Mouse (Mus musculus) hematopoietic stem cell, adult 5-6 weeks (primary cell): ENCODE results near the gene Glp1r. TPM values are rescaled to one million over a fixed set of nuclear protein-coding genes. Genes with fewer than 3 reads are reported as not detected.

Experiments used
- ATAC-seq, 2 experiments: fragments of 125-278 bp in 1 of 2; replicated peaks in 1 of 2; 2 replicates each; pipeline ENCODE4 v1.8.0; 2016 to 2017; ENCODE audit warnings: inconsistent platforms in 2 of 2, mild to moderate bottlenecking in 2 of 2, moderate number of reproducible peaks in 2 of 2, low read depth in 1 of 2, moderate TSS enrichment in 1 of 2; ENCODE audit not compliant: low FRiP score in 2 of 2, poor library complexity in 2 of 2, severe bottlenecking in 2 of 2, insufficient read depth in 1 of 2, low TSS enrichment in 1 of 2
- total RNA-seq: library from RNA; stranded (forward); fragments of 172-1452, 232-1000 nt; gene quantifications from 2 replicates; pipeline ENCODE4 v1.2.3, GENCODE M21; 2017

Glp1r gene
- 0.13 TPM in 1 of 2 replicates, not detected in the other for total RNA-seq

GRCm38 (mm10) chr17:30901627-30902026, at the start of gene Glp1r:
Gene Glp1r, plus strand, starts transcription at chr17:30901817.
- ATAC-seq, result peak in 1 of 2 experiments; percentile 29; a peak in 1 of 4 replicates

GRCm38 (mm10) chr17:30852345-30852744, 49.3 kb upstream of the Glp1r start:
- no peak for ATAC-seq

GRCm38 (mm10) chr17:30857347-30857746, 44.3 kb upstream of the Glp1r start:
- ATAC-seq, result no peak

- no peak for ATAC-seq
Observed at GRCm38 (mm10) chr17:30858586-30859259, 42.9 kb upstream of the Glp1r start.

- ATAC-seq, result no peak
Observed at GRCm38 (mm10) chr17:30859989-30860585, 41.5 kb upstream of the Glp1r start.

- no peak for ATAC-seq
Observed at GRCm38 (mm10) chr17:30860606-30861005, 41.0 kb upstream of the Glp1r start.

- ATAC-seq, result no peak
Observed at GRCm38 (mm10) chr17:30866281-30866680, 35.3 kb upstream of the Glp1r start.

- no peak for ATAC-seq
Observed at GRCm38 (mm10) chr17:30866966-30867365, 34.7 kb upstream of the Glp1r start.

- ATAC-seq, result no peak
Observed at GRCm38 (mm10) chr17:30871040-30871439, 30.6 kb upstream of the Glp1r start.

- no peak for ATAC-seq
Observed at GRCm38 (mm10) chr17:30874276-30874675, 27.3 kb upstream of the Glp1r start.

- no peak for ATAC-seq
Observed at GRCm38 (mm10) chr17:30877456-30877855, 24.2 kb upstream of the Glp1r start.

- no peak for ATAC-seq
Observed at GRCm38 (mm10) chr17:30878626-30879025, 23.0 kb upstream of the Glp1r start.

- ATAC-seq, result no peak
Observed at GRCm38 (mm10) chr17:30880391-30880790, 21.2 kb upstream of the Glp1r start.

- ATAC-seq, result no peak
Observed at GRCm38 (mm10) chr17:30881001-30881400, 20.6 kb upstream of the Glp1r start.

GRCm38 (mm10) chr17:30882206-30882605, 19.4 kb upstream of the Glp1r start:
- no peak for ATAC-seq

GRCm38 (mm10) chr17:30883534-30883933, 18.1 kb upstream of the Glp1r start:
- ATAC-seq, result no peak

- ATAC-seq, result no peak
Observed at GRCm38 (mm10) chr17:30892086-30892485, 9.5 kb upstream of the Glp1r start.

GRCm38 (mm10) chr17:30892730-30893129, 8.9 kb upstream of the Glp1r start:
- no peak for ATAC-seq

- no peak for ATAC-seq
Observed at GRCm38 (mm10) chr17:30897075-30897474, 4.5 kb upstream of the Glp1r start.
